Mouse (Mus musculus) kidney, adult 2 months (tissue): Measurements from ENCODE around the gene Abat.

Experiments
- CTCF ChIP-seq: fragments of 200-500 bp; conservative IDR thresholded peaks from 2 replicates; pipeline ENCODE4 v1.5.1; 2011; ENCODE audit warnings: low read depth, mild to moderate bottlenecking, control low read depth, low read length, moderate library complexity, mixed read lengths; ENCODE audit not compliant: insufficient read depth, insufficient read length
- POLR2A ChIP-seq: fragments of 200-500 bp; IDR thresholded peaks from one replicate; pipeline ENCODE4 v1.6.1; 2011; ENCODE audit warnings: low read depth, low read length, control low read depth

DNA sequence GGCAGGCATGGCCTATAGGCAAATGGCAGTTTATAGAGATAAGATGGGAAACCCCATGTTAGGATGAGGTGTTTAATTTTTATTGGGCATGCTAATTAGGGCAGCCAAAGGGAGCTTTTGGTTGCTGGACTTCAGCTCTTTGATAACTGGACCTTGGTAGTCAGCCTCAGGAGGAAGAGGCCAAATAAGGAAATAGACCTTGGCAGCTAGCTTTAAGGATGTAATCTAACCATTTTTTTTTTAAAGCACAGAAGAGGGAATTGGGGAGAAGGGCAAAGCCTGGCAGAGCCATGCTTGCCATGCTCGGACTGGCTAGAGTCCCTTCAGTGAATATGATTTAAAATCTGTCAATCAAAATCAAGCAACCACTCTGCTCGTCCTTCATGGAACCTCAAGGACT, 117.2 kb downstream of the Abat start:
- TF ChIP-seq POLR2A: no peak
- TF ChIP-seq CTCF: no peak
